Mouse (Mus musculus): Measurements from ENCODE around the gene Crisp4. TPM values are rescaled to one million over a fixed set of nuclear protein-coding genes. Genes with fewer than 3 reads are reported as not detected.

The Crisp4 gene
- not detected in 2 replicates for total RNA-seq (2012; rRNA removed)
- total RNA-seq (2014; rRNA removed) = not detected in 2 replicates
- polyA plus RNA-seq (2012; ENCODE audit: insufficient read length, low read depth) = not detected in 2 replicates

GRCm38 (mm10) chr1:18145802-18146201 lies at the start of gene Crisp4:
Crisp4 (minus strand) TSS chr1:18145902.
- H3K9me3 ChIP-seq (replicated peaks; ENCODE audit: low read length) = no peaks in the 10 kb centered on the region
- no peak within 1 kb of the TSS for H3K4me2 ChIP-seq (ENCODE audit: insufficient read depth, low read depth, poor library complexity, severe bottlenecking)
- H3K4me3 ChIP-seq (replicated peaks in 1 of 3; ENCODE audit: low read depth in 2 of 3, low read length in 2 of 3, poor library complexity in 1 of 3) = no peak within 1 kb of the TSS
- TF ChIP-seq BHLHE40 (IDR thresholded peaks at IDR 0.05; ENCODE audit: low read depth, low read length) (no peak), MEF2A (IDR thresholded peaks at IDR 0.05; ENCODE audit: borderline replicate concordance, low read depth, low read length) (no peak), TBP (conservative IDR thresholded peaks at IDR 0.05; ENCODE audit: low read depth, low read length) (no peak), CHD1 (IDR thresholded peaks at IDR 0.05; ENCODE audit: low read depth, low read length) (no peak), MYC (IDR thresholded peaks at IDR 0.05; ENCODE audit: low read depth, low read length) (no peak), JUN (IDR thresholded peaks at IDR 0.05; ENCODE audit: insufficient read depth, low read depth, low read length) (no peak), USF1 (IDR thresholded peaks at IDR 0.05; ENCODE audit: low read depth, low read length) (no peak), ETS1 (conservative IDR thresholded peaks at IDR 0.05; ENCODE audit: low read depth, low read length) (no peak), NRF1 (IDR thresholded peaks at IDR 0.05; ENCODE audit: low read depth, low read length) (no peak), TCF12 (IDR thresholded peaks at IDR 0.05; ENCODE audit: low read depth, low read length) (no peak)
- dilution Hi-C loops (cut with MboI; ENCODE audit: extremely low pct_ligation_motif_present, extremely low pct_unique_long_range_greater_than_20kb, low sequenced_read_pairs) (no loop called here), in situ Hi-C loops (cut with MboI; ENCODE audit: low pct_ligation_motif_present, low pct_unique_long_range_greater_than_20kb, low sequenced_read_pairs) (no loop called here)
- no peaks in the 10 kb centered on the region for H3K4me1 ChIP-seq (ENCODE audit: control insufficient read depth in 1 of 2, insufficient read depth in 2 of 2)
- H3K9ac ChIP-seq (ENCODE audit: insufficient read depth, low read depth) = no peak within 1 kb of the TSS
- H3K27ac ChIP-seq (ENCODE audit: insufficient read depth, low read depth) = no peak within 1 kb of the TSS
- H3K79me2 ChIP-seq (replicated peaks; ENCODE audit: control insufficient read depth, extremely low read depth, insufficient read depth, poor library complexity, severe bottlenecking) = no peaks in the 10 kb centered on the region
- no peak for DNase-seq (ENCODE audit: extremely low read depth)
- H3K27me3 ChIP-seq (replicated peaks) = no peaks in the 10 kb centered on the region
- no peaks in the 10 kb centered on the region for H3K36me3 ChIP-seq (replicated peaks in 1 of 2; ENCODE audit: control insufficient read depth in 1 of 2, insufficient read depth in 1 of 2, low read length in 1 of 2)

GRCm38 (mm10) chr1:18191719-18192118 lies 46.0 kb upstream of the Crisp4 start:
- no peak overlapping the region for H3K4me2 ChIP-seq (ENCODE audit: insufficient read depth, low read depth, poor library complexity, severe bottlenecking)
- no peaks in the 10 kb centered on the region for H3K36me3 ChIP-seq (replicated peaks in 1 of 2; ENCODE audit: control insufficient read depth in 1 of 2, insufficient read depth in 1 of 2, low read length in 1 of 2)
- peaks cover 22% of the 10 kb centered on the region for H3K9me3 ChIP-seq (replicated peaks; ENCODE audit: low read length)
- no peaks in the 10 kb centered on the region for H3K4me1 ChIP-seq (ENCODE audit: control insufficient read depth in 1 of 2, insufficient read depth in 2 of 2)
- dilution Hi-C loops (cut with MboI; ENCODE audit: extremely low pct_ligation_motif_present, extremely low pct_unique_long_range_greater_than_20kb, low sequenced_read_pairs) (no loop called here), in situ Hi-C loops (cut with MboI; ENCODE audit: low pct_ligation_motif_present, low pct_unique_long_range_greater_than_20kb, low sequenced_read_pairs) (no loop called here)
- H3K27me3 ChIP-seq (replicated peaks) = no peaks in the 10 kb centered on the region
- H3K27ac ChIP-seq (ENCODE audit: insufficient read depth, low read depth) = no peak overlapping the region
- H3K9ac ChIP-seq (ENCODE audit: insufficient read depth, low read depth) = no peak overlapping the region
- no peaks in the 10 kb centered on the region for H3K79me2 ChIP-seq (replicated peaks; ENCODE audit: control insufficient read depth, extremely low read depth, insufficient read depth, poor library complexity, severe bottlenecking)
- H3K4me3 ChIP-seq (replicated peaks in 1 of 3; ENCODE audit: low read depth in 2 of 3, low read length in 2 of 3, poor library complexity in 1 of 3) = no peak overlapping the region
- no peak for TF ChIP-seq E2F4 (IDR thresholded peaks at IDR 0.05; ENCODE audit: insufficient replicate concordance, low read depth, low read length)
- no peak for DNase-seq (ENCODE audit: extremely low read depth)
